Mouse (Mus musculus) embryonic fibroblast, embryonic 13.5 days (primary cell): ENCODE measurements at regions not wholly inside any gene's neighbourhood (a gene's known extent, or its start where the extent isn't known, plus 50 kb on each side); places are given as distances from the start of the nearest gene placed in this dataset.

Experiments used
- CTCF ChIP-seq: IDR thresholded peaks from 2 replicates; pipeline ENCODE4 v1.5.1; 2011; ENCODE audit warnings: mild to moderate bottlenecking, control low read depth, low read length, moderate library complexity, borderline replicate concordance; ENCODE audit not compliant: insufficient read depth
- POLR2A ChIP-seq: IDR thresholded peaks from 2 replicates; pipeline ENCODE4 v1.6.1; 2011; ENCODE audit warnings: low read depth, mild to moderate bottlenecking, control low read depth, low read length, moderate library complexity

DNA sequence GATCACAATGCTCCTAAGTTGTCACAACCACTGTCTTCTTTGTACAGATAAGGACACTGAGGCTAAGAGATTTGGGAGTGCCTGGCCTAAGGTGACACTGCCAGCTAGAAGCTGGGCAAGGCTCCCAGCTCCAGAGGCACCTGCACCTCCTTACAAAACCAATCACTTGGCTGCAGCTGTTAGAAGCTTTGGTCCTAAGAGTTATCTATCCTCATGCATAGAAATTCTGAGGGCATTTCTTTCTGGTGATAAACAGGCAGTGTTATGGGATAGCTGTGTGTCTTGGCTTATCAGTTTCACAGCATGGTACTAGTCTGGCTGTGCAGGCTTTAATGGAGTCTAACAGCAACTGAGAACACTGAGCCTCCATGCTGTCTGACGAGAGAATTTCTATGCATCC is 226.2 kb downstream of the Fam49a start:
- TF ChIP-seq CTCF (no peak), POLR2A (no peak)
